Mouse (Mus musculus) kidney, embryonic 14.5 days (tissue): ENCODE data around the gene Wdr90. TPM values are rescaled to one million over a fixed set of nuclear protein-coding genes. Genes with fewer than 3 reads are reported as not detected.

Experiments
- ATAC-seq: fragments of 200-750 bp; cut with Nextera tagmentation; 2 replicates; pipeline ENCODE4 v1.8.0; 2017; ENCODE audit warnings: moderate number of reproducible peaks, mild to moderate bottlenecking, moderate TSS enrichment, moderate library complexity; ENCODE audit not compliant: low FRiP score, low TSS enrichment
- H3K27ac ChIP-seq: fragments of 300-500 bp; sonication (generic); 2 replicates; pipeline ENCODE4 v1.5.1; 2014; ENCODE audit warnings: low read depth, mild to moderate bottlenecking, low read length, moderate library complexity, mixed read lengths
- H3K27me3 ChIP-seq: fragments of 300-500 bp; sonication (generic); 2 replicates; pipeline ENCODE4 v1.6.1; 2014; ENCODE audit warnings: mild to moderate bottlenecking, low read length; ENCODE audit not compliant: control insufficient read depth, insufficient read depth
- H3K36me3 ChIP-seq: fragments of 300-500 bp; sonication (generic); 2 replicates; pipeline ENCODE4 v1.6.1; 2014; ENCODE audit warnings: low read length, mixed read lengths; ENCODE audit not compliant: control insufficient read depth, insufficient read depth
- H3K4me1 ChIP-seq: fragments of 300-500 bp; sonication (generic); 2 replicates; pipeline ENCODE4 v1.6.1; 2014; ENCODE audit warnings: low read length, mixed read lengths; ENCODE audit not compliant: control insufficient read depth, insufficient read depth
- H3K4me2 ChIP-seq: fragments of 300-500 bp; sonication (generic); replicated peaks from 2 replicates; pipeline ENCODE4 v1.6.1; 2014; ENCODE audit warnings: low read depth, mild to moderate bottlenecking, low read length
- H3K4me3 ChIP-seq: fragments of 300-500 bp; sonication (generic); 2 replicates; pipeline ENCODE4 v1.5.1; 2014; ENCODE audit warnings: mild to moderate bottlenecking, low read length
- H3K9ac ChIP-seq: fragments of 300-500 bp; sonication (generic); 2 replicates; pipeline ENCODE4 v1.6.1; 2014; ENCODE audit warnings: low read depth, mild to moderate bottlenecking, low read length, moderate library complexity
- H3K9me3 ChIP-seq: fragments of 300-500 bp; sonication (generic); 2 replicates; pipeline ENCODE4 v1.6.1; 2016; ENCODE audit warnings: low read length; ENCODE audit not compliant: control insufficient read depth
- WGBS: fragments of 180-500 bp; shearing (Covaris S2); extraction: QIAGEN DNeasy Blood & Tissue Kit; methylation state at CpG from one replicate; pipeline ENCODE4 v1.1.7; 2014; 5-methylcytosine and 5-hydroxymethylcytosine counted together
- polyA plus RNA-seq: library from polyadenylated mRNA; unstranded; fragments of >200 nt; fragmentation: Nextera tagmentation; extraction: Ambion mirVana; gene quantifications from 2 replicates; pipeline ENCODE4 v1.2.1, GENCODE M21; 2014

Gene Wdr90
- polyA plus RNA-seq, 1 experiment from 2014 or later = 27.5 TPM

DNA sequence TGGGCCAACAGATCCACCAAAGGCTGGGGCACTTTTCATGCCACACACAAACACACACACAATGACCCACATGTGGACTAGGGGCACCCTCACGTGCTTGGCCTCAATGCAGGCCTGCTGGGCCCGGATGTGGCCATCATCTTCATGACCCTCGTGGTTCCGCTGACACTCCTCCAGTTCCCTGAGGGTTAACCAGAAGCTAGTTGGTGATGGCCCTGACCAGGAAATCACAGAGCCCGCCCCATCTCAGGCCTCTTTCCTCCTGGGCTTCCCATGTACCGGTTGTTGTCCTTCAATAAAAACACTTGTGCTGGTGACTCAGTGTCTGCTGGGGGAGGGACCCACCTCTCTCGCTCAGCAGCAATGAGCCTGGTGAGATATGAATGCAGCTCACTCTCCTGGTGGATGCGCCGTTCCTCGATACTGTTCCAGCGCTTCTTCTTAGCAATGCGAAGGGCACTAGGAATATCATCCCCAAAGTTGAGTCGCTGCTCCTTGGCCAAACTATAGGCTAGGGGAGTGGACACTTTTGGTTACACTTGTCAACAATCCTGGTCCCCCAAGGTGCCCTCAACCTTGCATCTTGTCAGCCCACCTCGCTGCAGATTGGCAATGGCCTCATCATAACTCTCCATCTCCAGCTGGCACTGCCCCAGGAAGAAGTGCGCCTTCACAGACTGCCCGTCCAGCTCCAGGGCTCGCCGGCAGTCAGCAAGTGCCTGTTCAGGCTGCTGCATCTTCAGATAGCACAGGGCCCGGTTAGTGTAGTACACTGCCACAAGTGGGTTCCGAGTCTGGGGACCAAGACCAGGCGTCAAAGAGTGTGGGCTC, 29.6 kb downstream of the Wdr90 start:
- Histone ChIP-seq H3K4me3 (peak overlapping the region; percentile 89), H3K36me3 (peaks cover 49% of the 10 kb centered on the region), H3K9me3 (no peaks in the 10 kb centered on the region), H3K4me2 (peak overlapping the region; percentile 95), H3K27ac (no peak overlapping the region; the same call in 1 of the 2 replicates), H3K27me3 (no peaks in the 10 kb centered on the region), H3K9ac (peak overlapping the region; percentile 93), H3K4me1 (peaks cover 52% of the 10 kb centered on the region)
- no peak for ATAC-seq
- WGBS = 57% methylated on average over 21 of the region's 21 CpGs

DNA sequence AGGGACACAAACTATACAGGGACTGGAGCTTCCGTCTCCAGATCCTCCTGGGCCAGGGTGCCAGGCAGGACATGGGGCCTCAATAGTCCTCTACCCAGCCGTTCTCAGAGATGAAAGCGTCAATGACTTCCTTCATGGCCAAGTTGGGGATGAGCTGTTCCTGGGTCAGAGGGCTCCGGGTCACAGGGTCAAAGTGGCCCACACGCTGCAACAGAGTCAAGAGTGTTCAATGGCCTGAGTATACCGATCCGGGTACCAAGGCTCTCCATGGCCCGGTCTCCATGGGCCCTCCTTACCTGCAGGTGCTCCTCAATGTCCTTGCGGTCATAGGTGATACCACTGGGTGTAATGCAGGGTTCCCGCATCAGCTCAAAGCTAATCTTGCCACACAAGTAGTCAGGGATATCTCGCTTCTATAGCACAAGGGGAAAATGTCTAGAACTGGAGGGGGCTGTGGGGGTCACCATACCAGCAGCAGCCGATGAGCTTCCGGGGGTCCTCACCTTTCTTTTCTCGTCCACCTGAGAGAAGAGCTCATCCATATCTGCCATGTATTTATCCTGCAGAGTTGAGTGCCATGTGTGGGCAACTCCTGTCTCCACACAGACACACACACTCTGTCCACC, 30.4 kb downstream of the Wdr90 start:
- H3K9ac ChIP-seq = peak overlapping the region; percentile 93
- H3K4me3 ChIP-seq = peak overlapping the region; percentile 89
- 85% methylated on average over 14 of the region's 14 CpGs for WGBS
- H3K36me3 ChIP-seq = peaks cover 56% of the 10 kb centered on the region
- no peaks in the 10 kb centered on the region for H3K27me3 ChIP-seq
- H3K4me1 ChIP-seq = peaks cover 45% of the 10 kb centered on the region
- no peaks in the 10 kb centered on the region for H3K9me3 ChIP-seq
- H3K27ac ChIP-seq = no peak overlapping the region
- peak overlapping the region; percentile 95; the same call in 1 of the 2 replicates for H3K4me2 ChIP-seq
- no peak for ATAC-seq

GRCm38 (mm10) chr17:25830200-25830753, 31.0 kb downstream of the Wdr90 start:
- Histone ChIP-seq H3K9ac (no peak overlapping the region; the same call in 1 of the 2 replicates), H3K4me3 (peak overlapping the region; percentile 68), H3K27ac (0 out of 2 replicates have a peak overlapping the region, but pooled peaks have one; percentile 92), H3K36me3 (peaks cover 55% of the 10 kb centered on the region), H3K4me1 (peaks cover 42% of the 10 kb centered on the region), H3K27me3 (no peaks in the 10 kb centered on the region), H3K4me2 (peak overlapping the region; percentile 77), H3K9me3 (no peaks in the 10 kb centered on the region)
- WGBS = 83% methylated on average over 4 of the region's 4 CpGs
- ATAC-seq = no peak

DNA sequence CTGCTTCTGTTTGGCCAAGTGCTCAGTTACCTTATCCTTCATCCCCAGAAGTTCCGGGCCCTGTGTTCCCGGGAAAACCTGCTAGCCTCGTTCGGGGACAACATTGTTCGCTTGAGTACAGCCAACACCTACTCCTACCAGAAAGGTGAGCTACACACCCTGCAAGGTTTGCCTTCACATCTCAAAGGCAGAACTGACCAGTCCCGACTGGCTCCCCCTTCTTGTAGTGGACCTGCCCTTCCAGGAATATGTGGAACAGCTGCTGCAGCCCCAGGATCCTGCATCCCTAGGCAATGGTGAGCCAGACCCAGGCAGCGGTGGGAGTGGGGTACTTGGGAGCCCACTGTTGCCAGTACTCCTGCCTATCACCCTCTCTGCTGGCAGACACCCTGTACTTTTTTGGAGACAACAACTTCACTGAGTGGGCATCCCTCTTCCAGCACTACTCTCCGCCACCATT, 31.7 kb downstream of the Wdr90 start:
- ATAC-seq = no peak
- Histone ChIP-seq H3K4me1 (peaks cover 42% of the 10 kb centered on the region), H3K36me3 (peaks cover 49% of the 10 kb centered on the region), H3K27ac (peak overlapping the region; percentile 92), H3K4me2 (peak overlapping the region; percentile 77), H3K27me3 (no peaks in the 10 kb centered on the region), H3K9ac (peak overlapping the region; percentile 77), H3K4me3 (peak overlapping the region; percentile 68), H3K9me3 (no peaks in the 10 kb centered on the region)
- WGBS = 35% methylated on average over 8 of the region's 8 CpGs

DNA sequence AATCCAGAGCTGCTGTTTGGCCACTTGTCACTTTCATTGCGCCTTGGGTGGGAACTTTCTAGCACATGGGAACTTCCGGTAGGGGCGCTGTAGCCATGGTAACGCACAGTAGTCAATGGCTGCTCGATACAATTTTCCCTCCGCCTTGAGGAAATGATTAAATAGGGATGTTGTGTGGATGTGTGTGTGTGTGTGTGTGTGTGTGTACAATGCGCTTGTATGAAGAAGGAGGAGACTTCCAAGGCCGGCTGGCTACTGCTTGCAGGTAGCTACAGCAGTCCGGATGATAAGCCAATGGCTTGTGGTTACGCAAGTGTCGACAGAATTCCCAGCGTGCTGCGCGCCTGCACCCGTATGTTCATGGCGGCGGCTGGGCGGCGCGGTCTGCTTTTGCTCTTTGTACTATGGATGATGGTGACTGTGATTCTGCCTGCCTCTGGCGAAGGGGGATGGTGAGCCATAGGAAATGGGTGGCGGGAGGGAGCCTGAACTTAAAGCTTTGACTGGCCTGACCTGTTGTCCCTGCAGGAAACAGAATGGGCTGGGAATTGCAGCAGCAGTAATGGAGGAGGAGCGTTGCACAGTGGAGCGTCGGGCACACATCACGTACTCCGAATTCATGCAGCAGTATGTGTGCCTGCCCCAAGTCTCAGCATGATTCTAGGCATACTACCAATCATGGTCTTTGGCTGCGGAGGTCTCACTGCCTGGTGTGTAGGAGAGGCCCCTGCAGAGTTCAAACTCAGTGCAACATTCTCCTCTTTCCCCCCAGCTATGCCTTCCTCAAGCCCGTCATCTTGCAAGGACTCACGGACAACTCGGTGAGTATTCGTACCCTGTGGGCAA, 32.4 kb downstream of the Wdr90 start, which contains the start of gene Jmjd8:
TSS of gene Jmjd8 (plus strand) at position 156 of the 846 bp plus-strand sequence.
- WGBS = under 1% methylated on average over 32 of the region's 32 CpGs
- Histone ChIP-seq H3K4me2 (peak within 1 kb of the TSS; percentile 77), H3K9ac (peak within 1 kb of the TSS; percentile 77), H3K27ac (peak within 1 kb of the TSS; percentile 92), H3K36me3 (peaks cover 49% of the 10 kb centered on the region), H3K4me1 (peaks cover 42% of the 10 kb centered on the region), H3K9me3 (no peaks in the 10 kb centered on the region), H3K4me3 (peak within 1 kb of the TSS; percentile 68), H3K27me3 (no peaks in the 10 kb centered on the region)
- peak; percentile 21 for ATAC-seq

GRCm38 (mm10) chr17:25828223-25828594, 33.1 kb downstream of the Wdr90 start:
- no peak for ATAC-seq
- Histone ChIP-seq H3K36me3 (peaks cover 49% of the 10 kb centered on the region), H3K4me1 (peaks cover 42% of the 10 kb centered on the region), H3K27ac (peak overlapping the region; percentile 92), H3K4me2 (peak overlapping the region; percentile 77), H3K27me3 (no peaks in the 10 kb centered on the region), H3K4me3 (peak overlapping the region; percentile 68), H3K9me3 (no peaks in the 10 kb centered on the region), H3K9ac (peak overlapping the region; percentile 77)
- 84% methylated on average over 8 of the region's 8 CpGs for WGBS

- Histone ChIP-seq H3K4me3 (no peak overlapping the region), H3K27me3 (no peaks in the 10 kb centered on the region), H3K36me3 (peaks cover 49% of the 10 kb centered on the region), H3K4me1 (peaks cover 42% of the 10 kb centered on the region), H3K4me2 (peak overlapping the region; percentile 77), H3K27ac (no peak overlapping the region), H3K9ac (peak overlapping the region; percentile 77; the same call in 1 of the 2 replicates), H3K9me3 (no peaks in the 10 kb centered on the region)
- ATAC-seq = no peak
- WGBS = 94% methylated on average over 22 of the region's 22 CpGs
Measured at GRCm38 (mm10) chr17:25827546-25828222, 33.6 kb downstream of the Wdr90 start.

DNA sequence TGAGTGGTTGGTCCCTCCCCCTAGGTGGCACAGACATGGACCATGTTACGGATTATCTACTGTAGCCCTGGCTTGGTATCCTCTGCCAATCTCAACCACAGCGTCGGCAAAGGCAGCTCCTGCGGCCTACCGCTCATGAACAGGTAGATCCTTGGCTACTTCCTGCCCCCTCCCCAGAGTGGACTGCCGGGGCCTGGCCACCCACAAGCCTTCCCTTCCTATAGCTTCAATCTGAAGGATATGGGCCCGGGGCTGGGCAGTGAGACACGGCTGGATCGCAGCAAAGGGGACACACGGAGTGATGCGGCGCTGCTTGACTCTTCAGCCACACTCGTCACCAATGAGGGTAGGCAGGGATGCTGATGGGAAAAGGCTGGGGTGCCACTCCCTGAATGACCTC, 34.3 kb downstream of the Wdr90 start:
- Histone ChIP-seq H3K4me3 (no peak overlapping the region), H3K9me3 (no peaks in the 10 kb centered on the region), H3K27me3 (no peaks in the 10 kb centered on the region), H3K4me1 (peaks cover 42% of the 10 kb centered on the region), H3K36me3 (peaks cover 49% of the 10 kb centered on the region), H3K4me2 (no peak overlapping the region), H3K27ac (no peak overlapping the region), H3K9ac (no peak overlapping the region)
- WGBS = 94% methylated on average over 13 of the region's 13 CpGs
- no peak for ATAC-seq
